Mouse (Mus musculus): ENCODE results near the gene Cyb5rl. TPM values are rescaled to one million over a fixed set of nuclear protein-coding genes. Genes with fewer than 3 reads are reported as not detected.

The Cyb5rl gene
- polyA plus RNA-seq, 1 experiment from 2014 or later, result 3.6 TPM

DNA sequence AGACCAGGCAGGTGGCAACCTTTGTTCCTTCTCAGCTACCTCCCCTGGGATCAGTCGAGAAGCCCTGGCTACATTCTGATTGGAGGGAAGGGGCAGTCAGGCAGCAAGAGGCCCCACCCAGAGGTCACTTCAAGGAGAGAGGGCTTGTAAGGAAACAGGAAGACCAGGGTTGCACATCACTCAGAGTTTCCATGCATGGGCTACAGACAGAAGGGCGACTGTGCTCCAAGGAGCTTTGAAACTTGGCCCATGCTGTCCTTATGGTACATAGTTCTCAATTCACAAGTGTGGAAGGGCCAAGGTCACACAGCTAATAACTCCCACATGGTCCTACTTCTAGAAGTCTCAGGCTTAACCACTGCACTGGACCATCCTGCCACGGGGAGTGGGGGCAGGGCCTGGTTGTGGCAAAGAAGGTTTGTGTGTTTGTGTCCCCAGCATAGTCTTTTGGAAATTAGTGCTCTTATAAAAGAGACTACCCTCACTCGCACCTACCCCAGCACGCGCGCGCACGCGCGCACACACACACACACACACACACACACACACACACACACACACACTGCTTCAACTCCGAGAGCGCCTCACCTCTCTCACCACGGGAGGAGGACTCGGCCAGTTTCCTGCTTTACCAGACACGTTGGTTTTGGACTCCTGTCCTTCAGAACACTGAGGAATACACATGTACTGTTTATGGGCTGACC, 27.8 kb downstream of the Cyb5rl start:
- Histone ChIP-seq H3K36me3 (ENCODE audit: control insufficient read depth, insufficient read depth, low read length) (no peaks in the 10 kb centered on the region), H3K27ac (ENCODE audit: low read depth, low read length) (no peak overlapping the region), H3K9me3 (replicated peaks; ENCODE audit: control insufficient read depth, low read length) (no peaks in the 10 kb centered on the region), H3K4me2 (ENCODE audit: low read length) (no peak overlapping the region), H3K27me3 (replicated peaks; ENCODE audit: control insufficient read depth, insufficient read depth, low read length) (no peaks in the 10 kb centered on the region), H3K9ac (ENCODE audit: low read length) (no peak overlapping the region), H3K4me3 (ENCODE audit: low read depth, low read length) (no peak overlapping the region), H3K4me1 (ENCODE audit: control insufficient read depth, insufficient read depth, low read length) (0 out of 2 replicates have a peak, but pooled peaks cover 5% of the 10 kb centered on the region)
- ATAC-seq (no peak), DNase-seq (ENCODE audit: low spot score) (no peak)
- WGBS, result 82% methylated on average over 16 of the region's 16 CpGs

DNA sequence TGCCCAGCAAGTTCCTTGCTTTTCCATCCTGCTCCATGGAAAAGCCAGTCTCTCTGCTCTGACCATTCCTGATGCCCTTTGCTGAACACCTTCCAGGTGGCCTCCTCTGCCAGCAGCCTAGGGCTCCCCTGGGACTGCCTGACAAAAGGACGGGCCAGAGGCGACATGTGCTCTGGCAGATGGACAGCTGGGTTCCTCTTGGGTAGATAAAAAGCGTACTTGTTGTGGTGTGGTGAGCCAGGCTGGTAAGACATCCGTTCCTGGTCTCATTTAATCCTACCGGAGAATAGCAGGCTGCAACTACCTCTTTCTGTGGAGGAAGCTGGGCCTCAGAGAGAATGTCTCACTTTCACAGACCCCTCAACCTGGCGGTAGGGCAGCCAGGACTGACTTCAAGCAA, 29.3 kb downstream of the Cyb5rl start:
- Histone ChIP-seq H3K27me3 (replicated peaks; ENCODE audit: control insufficient read depth, insufficient read depth, low read length) (no peaks in the 10 kb centered on the region), H3K9ac (ENCODE audit: low read length) (no peak overlapping the region), H3K4me3 (ENCODE audit: low read depth, low read length) (no peak overlapping the region), H3K27ac (ENCODE audit: low read depth, low read length) (peak overlapping the region; percentile 39; the same call in 1 of the 2 replicates), H3K4me1 (ENCODE audit: control insufficient read depth, insufficient read depth, low read length) (0 out of 2 replicates have a peak, but pooled peaks cover 5% of the 10 kb centered on the region), H3K4me2 (ENCODE audit: low read length) (no peak overlapping the region), H3K9me3 (replicated peaks; ENCODE audit: control insufficient read depth, low read length) (no peaks in the 10 kb centered on the region), H3K36me3 (ENCODE audit: control insufficient read depth, insufficient read depth, low read length) (no peaks in the 10 kb centered on the region)
- ATAC-seq (no peak), DNase-seq (ENCODE audit: low spot score) (peak; percentile 17)
- WGBS, result 30% methylated on average over 6 of the region's 6 CpGs

DNA sequence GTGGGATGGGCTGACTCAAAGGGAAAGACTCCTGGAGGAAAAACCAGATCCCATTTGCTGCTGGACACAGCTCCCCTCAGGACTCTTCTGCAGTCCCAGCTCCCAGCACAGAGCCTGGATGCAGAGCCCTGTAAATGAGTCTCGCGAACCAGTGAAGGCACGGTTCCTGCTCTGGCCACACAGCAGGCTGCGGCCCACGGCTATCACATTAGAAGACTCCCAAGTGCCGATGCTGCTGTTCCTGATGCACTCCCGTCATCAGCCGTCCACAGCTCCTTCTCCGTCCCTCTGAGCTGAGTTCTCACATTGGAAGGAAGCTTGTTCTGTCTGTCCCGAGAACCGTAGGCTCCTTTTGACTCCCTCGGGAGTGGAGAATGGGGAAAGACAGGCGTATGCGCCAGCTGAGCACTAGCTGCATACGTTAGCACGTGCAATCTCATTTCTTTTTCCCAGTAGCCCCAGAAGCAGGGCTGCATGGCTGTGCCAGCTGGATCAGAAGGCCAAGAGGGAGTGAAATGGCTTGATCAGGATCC, 30.1 kb downstream of the Cyb5rl start, which contains the start of gene Cdcp2:
Gene Cdcp2, plus strand, starts transcription at position 51 of the 533 bp plus-strand sequence.
- Histone ChIP-seq H3K9ac (ENCODE audit: low read length) (no peak within 1 kb of the TSS), H3K4me2 (ENCODE audit: low read length) (no peak within 1 kb of the TSS), H3K27me3 (replicated peaks; ENCODE audit: control insufficient read depth, insufficient read depth, low read length) (no peaks in the 10 kb centered on the region), H3K4me3 (ENCODE audit: low read depth, low read length) (no peak within 1 kb of the TSS), H3K9me3 (replicated peaks; ENCODE audit: control insufficient read depth, low read length) (no peaks in the 10 kb centered on the region), H3K4me1 (ENCODE audit: control insufficient read depth, insufficient read depth, low read length) (0 out of 2 replicates have a peak, but pooled peaks cover 5% of the 10 kb centered on the region), H3K36me3 (ENCODE audit: control insufficient read depth, insufficient read depth, low read length) (no peaks in the 10 kb centered on the region), H3K27ac (ENCODE audit: low read depth, low read length) (peak within 1 kb of the TSS; percentile 39; the same call in 1 of the 2 replicates)
- DNase-seq (ENCODE audit: low spot score), result no peak
- 64% methylated on average over 16 of the region's 16 CpGs for WGBS
- no peak for ATAC-seq

DNA sequence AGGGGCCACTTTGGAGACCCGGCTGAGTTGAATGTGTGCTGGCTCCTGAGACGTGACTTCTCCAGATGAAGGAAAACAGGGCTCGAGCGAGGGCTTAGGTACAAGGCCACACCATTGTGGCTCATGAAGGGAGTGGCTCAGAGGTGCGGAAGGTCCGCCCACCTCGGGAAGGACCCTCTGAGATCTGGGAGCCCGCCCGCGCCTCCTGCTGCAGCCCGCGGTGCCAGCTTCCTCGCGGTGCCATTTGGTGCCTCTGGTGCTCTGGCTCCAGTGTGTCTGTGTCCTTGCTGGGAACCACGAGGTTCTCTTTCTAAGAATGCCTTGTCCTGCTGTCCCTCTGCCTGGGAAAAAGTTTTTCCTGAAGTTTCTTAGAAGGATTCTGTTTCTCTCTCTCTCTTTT, 31.1 kb downstream of the Cyb5rl start:
- no peak overlapping the region for H3K9ac ChIP-seq (ENCODE audit: low read length)
- DNase-seq (ENCODE audit: low spot score), result no peak
- 0 out of 2 replicates have a peak, but pooled peaks cover 5% of the 10 kb centered on the region for H3K4me1 ChIP-seq (ENCODE audit: control insufficient read depth, insufficient read depth, low read length)

GRCm38 (mm10) chr4:107098375-107098774, 31.6 kb downstream of the Cyb5rl start:
- WGBS, result 85% methylated on average over 10 of the region's 10 CpGs
- no peak overlapping the region for H3K27ac ChIP-seq (ENCODE audit: low read depth, low read length)
- 0 out of 2 replicates have a peak, but pooled peaks cover 5% of the 10 kb centered on the region for H3K4me1 ChIP-seq (ENCODE audit: control insufficient read depth, insufficient read depth, low read length)
- H3K27me3 ChIP-seq (replicated peaks; ENCODE audit: control insufficient read depth, insufficient read depth, low read length), result no peaks in the 10 kb centered on the region
- no peaks in the 10 kb centered on the region for H3K9me3 ChIP-seq (replicated peaks; ENCODE audit: control insufficient read depth, low read length)
- H3K4me2 ChIP-seq (ENCODE audit: low read length), result no peak overlapping the region
- H3K36me3 ChIP-seq (ENCODE audit: control insufficient read depth, insufficient read depth, low read length), result no peaks in the 10 kb centered on the region
- no peak overlapping the region for H3K4me3 ChIP-seq (ENCODE audit: low read depth, low read length)
- DNase-seq (ENCODE audit: low spot score) (no peak), ATAC-seq (no peak)
- H3K9ac ChIP-seq (ENCODE audit: low read length), result no peak overlapping the region

More for the DNA sequence above, 31.1 kb downstream of the Cyb5rl start:
- no peak overlapping the region for H3K27ac ChIP-seq (ENCODE audit: low read depth, low read length)
- H3K4me3 ChIP-seq (ENCODE audit: low read depth, low read length), result no peak overlapping the region
- ATAC-seq, result no peak
- no peak overlapping the region for H3K4me2 ChIP-seq (ENCODE audit: low read length)
- H3K9me3 ChIP-seq (replicated peaks; ENCODE audit: control insufficient read depth, low read length), result no peaks in the 10 kb centered on the region
- H3K27me3 ChIP-seq (replicated peaks; ENCODE audit: control insufficient read depth, insufficient read depth, low read length), result no peaks in the 10 kb centered on the region
- whole genome bisulfite sequencing, result 65% methylated on average over 15 of the region's 15 CpGs
- no peaks in the 10 kb centered on the region for H3K36me3 ChIP-seq (ENCODE audit: control insufficient read depth, insufficient read depth, low read length)

GRCm38 (mm10) chr4:107098791-107099525, 32.2 kb downstream of the Cyb5rl start:
- DNase-seq (ENCODE audit: low spot score) (no peak), ATAC-seq (no peak)
- Histone ChIP-seq H3K4me2 (ENCODE audit: low read length) (no peak overlapping the region), H3K4me3 (ENCODE audit: low read depth, low read length) (no peak overlapping the region), H3K4me1 (ENCODE audit: control insufficient read depth, insufficient read depth, low read length) (0 out of 2 replicates have a peak, but pooled peaks cover 5% of the 10 kb centered on the region), H3K36me3 (ENCODE audit: control insufficient read depth, insufficient read depth, low read length) (no peaks in the 10 kb centered on the region), H3K9me3 (replicated peaks; ENCODE audit: control insufficient read depth, low read length) (no peaks in the 10 kb centered on the region), H3K27me3 (replicated peaks; ENCODE audit: control insufficient read depth, insufficient read depth, low read length) (no peaks in the 10 kb centered on the region), H3K27ac (ENCODE audit: low read depth, low read length) (no peak overlapping the region), H3K9ac (ENCODE audit: low read length) (no peak overlapping the region)
- WGBS, result 72% methylated on average over 17 of the region's 17 CpGs

DNA sequence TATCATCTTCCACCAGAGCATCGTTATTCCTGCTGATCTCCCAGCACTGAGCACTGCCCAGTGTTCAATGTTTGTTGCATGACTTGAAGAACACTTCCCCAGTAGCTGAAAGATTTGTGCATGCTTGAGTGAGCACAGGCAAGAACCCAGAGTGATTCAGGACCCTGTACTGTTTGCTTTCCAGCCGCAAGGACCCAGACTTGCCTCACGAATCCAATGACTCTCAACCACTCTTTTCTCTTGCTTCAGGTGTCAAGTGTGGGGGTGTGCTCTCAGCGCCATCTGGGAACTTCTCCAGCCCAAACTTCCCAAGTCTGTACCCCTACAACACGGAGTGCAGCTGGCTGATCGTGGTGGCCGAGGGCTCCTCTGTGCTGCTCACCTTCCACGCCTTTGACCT, 35.4 kb downstream of the Cyb5rl start:
- Histone ChIP-seq H3K27ac (ENCODE audit: low read depth, low read length) (no peak overlapping the region), H3K9me3 (replicated peaks; ENCODE audit: control insufficient read depth, low read length) (no peaks in the 10 kb centered on the region), H3K4me2 (ENCODE audit: low read length) (no peak overlapping the region), H3K4me1 (ENCODE audit: control insufficient read depth, insufficient read depth, low read length) (0 out of 2 replicates have a peak, but pooled peaks cover 2% of the 10 kb centered on the region), H3K4me3 (ENCODE audit: low read depth, low read length) (no peak overlapping the region), H3K27me3 (replicated peaks; ENCODE audit: control insufficient read depth, insufficient read depth, low read length) (no peaks in the 10 kb centered on the region), H3K36me3 (ENCODE audit: control insufficient read depth, insufficient read depth, low read length) (no peaks in the 10 kb centered on the region), H3K9ac (ENCODE audit: low read length) (no peak overlapping the region)
- ATAC-seq (no peak), DNase-seq (ENCODE audit: low spot score) (no peak)
- 85% methylated on average over 8 of the region's 8 CpGs for WGBS

DNA sequence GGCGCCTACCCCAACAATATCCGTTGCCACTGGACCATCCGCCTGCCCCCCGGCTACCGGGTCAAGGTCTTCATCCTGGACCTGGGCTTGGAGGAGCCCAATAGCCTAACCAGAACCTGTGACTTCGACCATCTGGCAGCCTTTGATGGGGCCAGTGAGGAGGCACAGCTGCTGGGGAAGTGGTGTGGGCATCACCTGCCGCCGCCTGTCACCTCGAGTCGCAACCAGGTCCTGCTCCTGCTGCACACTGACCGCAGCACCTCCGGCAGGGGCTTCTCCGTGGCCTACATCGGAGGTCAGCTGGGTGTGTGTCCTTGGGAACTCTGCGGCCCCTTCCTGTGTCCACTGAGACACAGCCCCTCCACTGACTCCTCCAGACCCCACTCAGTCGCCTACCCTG, 40.0 kb downstream of the Cyb5rl start:
- Histone ChIP-seq H3K4me1 (ENCODE audit: control insufficient read depth, insufficient read depth, low read length) (no peaks in the 10 kb centered on the region; the same call in 1 of the 2 replicates), H3K27ac (ENCODE audit: low read depth, low read length) (no peak overlapping the region), H3K27me3 (replicated peaks; ENCODE audit: control insufficient read depth, insufficient read depth, low read length) (no peaks in the 10 kb centered on the region), H3K9me3 (replicated peaks; ENCODE audit: control insufficient read depth, low read length) (no peaks in the 10 kb centered on the region), H3K36me3 (ENCODE audit: control insufficient read depth, insufficient read depth, low read length) (no peaks in the 10 kb centered on the region), H3K9ac (ENCODE audit: low read length) (no peak overlapping the region), H3K4me2 (ENCODE audit: low read length) (no peak overlapping the region), H3K4me3 (ENCODE audit: low read depth, low read length) (no peak overlapping the region)
- DNase-seq (ENCODE audit: low spot score), result no peak
- 92% methylated on average over 16 of the region's 16 CpGs for WGBS
- ATAC-seq, result no peak

All from forebrain, embryonic 14.5 days (tissue).